Mouse (Mus musculus) adrenal gland, postnatal 10 days (tissue): Measurements from ENCODE around the gene Gm7978. TPM values are rescaled to one million over a fixed set of nuclear protein-coding genes. Genes with fewer than 3 reads are reported as not detected.
"Not testable (repeated sequence)": the region's sequence is repeated elsewhere in the genome, so short reads cannot be mapped to it uniquely, and the experiment has no call there.

Source experiments
- DNase-seq: peaks from one replicate; pipeline ENCODE4 v3.0.0; 2021; ENCODE audit warnings: mixed read lengths
- long read RNA-seq, 2 experiments: library from polyadenylated mRNA; stranded (forward); transcript quantifications; one replicate each; pipeline ENCODE4 v2.0.0; 2021
- total RNA-seq, 2 experiments: library from RNA; stranded (reverse); gene quantifications; 2 replicates each; pipeline ENCODE4 v1.2.3; 2021

Gm7978 gene
- total RNA-seq, result not detected
- long read RNA-seq, experiment 1, result 0 reads
- long read RNA-seq, experiment 2, result 0 reads

DNA sequence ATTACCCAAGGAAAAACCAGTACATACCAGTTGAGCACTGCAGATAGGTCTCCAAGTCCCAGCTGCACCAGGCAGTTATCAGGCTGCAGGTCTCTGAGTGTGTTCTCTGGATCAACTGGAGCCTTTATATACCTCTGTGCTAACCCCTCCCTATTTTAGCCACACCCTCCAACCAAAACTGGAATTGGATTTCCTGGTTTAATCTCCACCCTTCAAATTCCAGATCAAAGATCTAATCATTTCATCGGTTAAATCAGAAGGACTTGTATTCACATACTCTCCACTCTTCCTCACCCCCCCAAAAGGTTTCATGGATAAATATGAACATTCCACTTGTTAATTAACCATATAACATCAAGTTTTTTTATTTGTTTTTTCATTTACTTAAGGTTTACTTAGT lies at the start of gene Gm7978:
Gm7978 (minus strand) TSS at position 101 of the 400 bp plus-strand sequence.
- not testable (repeated sequence) for DNase-seq

DNA sequence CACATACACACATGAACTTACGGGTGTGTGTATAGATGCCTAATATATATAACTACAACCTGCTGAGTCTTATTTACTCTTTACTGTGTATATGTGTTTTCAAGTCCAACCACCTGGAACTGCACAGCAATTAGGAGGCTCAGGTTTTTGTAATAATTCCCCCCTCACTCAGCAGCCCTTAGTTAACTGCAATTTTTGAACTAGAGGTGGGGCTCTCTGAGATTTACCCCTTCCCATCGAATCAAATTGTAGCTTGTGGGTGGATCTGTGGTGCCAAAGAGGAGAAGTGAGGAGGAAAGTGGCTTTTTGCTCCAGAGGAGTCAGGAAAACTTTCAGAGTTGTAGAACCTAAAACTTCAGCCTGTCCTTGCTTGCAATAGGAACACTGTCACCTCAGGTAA lies 39.7 kb upstream of the Gm7978 start, which contains the start of gene E330014E10Rik:
E330014E10Rik (plus strand) TSS at position 301 of the 400 bp plus-strand sequence.
- DNase-seq, result not testable (repeated sequence)

DNA sequence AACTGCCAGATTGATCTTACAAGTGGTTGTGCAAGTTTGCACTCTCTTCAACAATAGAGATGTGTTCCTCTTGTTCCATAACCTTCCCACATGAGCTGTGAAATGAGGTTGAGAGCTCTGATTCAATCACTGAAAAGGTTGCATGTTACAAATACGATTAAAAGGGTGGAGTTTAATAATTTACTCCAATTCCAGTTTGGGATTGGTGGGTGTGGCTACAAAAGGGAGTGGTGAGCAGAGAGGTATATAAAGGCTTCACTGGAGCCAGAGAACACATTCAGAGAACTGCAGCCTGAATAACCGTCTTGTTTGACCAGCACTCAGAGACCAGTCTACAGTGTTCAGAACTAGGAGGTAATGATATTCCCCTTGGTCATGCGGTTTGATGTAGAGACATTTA lies 5.7 kb upstream of the Gm7978 start, which contains the start of gene Gm7982:
Gm7982 (plus strand) TSS at position 301 of the 400 bp plus-strand sequence.
- DNase-seq, result not testable (repeated sequence)

Other genes starting within 250 kb of the Gm7978 start
- gene Gm3286, start 225.4 kb downstream of the Gm7978 start, total RNA-seq, result not detected
- gene Gm7971, start 141.3 kb downstream of the Gm7978 start, total RNA-seq, result not detected
- gene Gm7982, start 5.8 kb upstream of the Gm7978 start, total RNA-seq, result not detected
- not detected for gene E330014E10Rik, start 39.8 kb upstream of the Gm7978 start, total RNA-seq
- 1 to 10 TPM; 5.0 to 5.1 TPM for gene Cxcl13, start 220.8 kb upstream of the Gm7978 start, total RNA-seq